Mouse (Mus musculus) cerebellum, adult 11-12 months (tissue): ENCODE results near the gene Ralgps1.

ENCODE experiments used
- DNase-seq: peaks from one replicate; pipeline ENCODE4 v3.0.0; 2022

The Ralgps1 gene

GRCm38 (mm10) chr2:33272665-33273439 lies 98.4 kb downstream of the Ralgps1 start:
- no peak for DNase-seq

GRCm38 (mm10) chr2:33271511-33271910 lies 99.8 kb downstream of the Ralgps1 start:
- DNase-seq, result no peak

- no peak for DNase-seq
Observed at GRCm38 (mm10) chr2:33270569-33270968, 100.7 kb downstream of the Ralgps1 start.

- peak; percentile 61 for DNase-seq
Observed at GRCm38 (mm10) chr2:33269132-33269493, 102.2 kb downstream of the Ralgps1 start.

- no peak for DNase-seq
Observed at GRCm38 (mm10) chr2:33268384-33269131, 102.7 kb downstream of the Ralgps1 start.

- DNase-seq, result no peak
Observed at GRCm38 (mm10) chr2:33267075-33267474, 104.2 kb downstream of the Ralgps1 start.

- DNase-seq, result no peak
Observed at GRCm38 (mm10) chr2:33265793-33266192, 105.5 kb downstream of the Ralgps1 start.

- no peak for DNase-seq
Observed at GRCm38 (mm10) chr2:33261475-33261874, 109.8 kb downstream of the Ralgps1 start.

- no peak for DNase-seq
Observed at GRCm38 (mm10) chr2:33260772-33261171, 110.5 kb downstream of the Ralgps1 start.

- peak; percentile 63 for DNase-seq
Observed at GRCm38 (mm10) chr2:33256769-33257537, 114.3 kb downstream of the Ralgps1 start.

GRCm38 (mm10) chr2:33254318-33254985 lies 116.8 kb downstream of the Ralgps1 start:
- peak; percentile 50 for DNase-seq

- DNase-seq, result no peak
Observed at GRCm38 (mm10) chr2:33253572-33254190, 117.6 kb downstream of the Ralgps1 start.

GRCm38 (mm10) chr2:33252751-33253150 lies 118.5 kb downstream of the Ralgps1 start:
- DNase-seq, result no peak

GRCm38 (mm10) chr2:33249922-33250633 lies 121.2 kb downstream of the Ralgps1 start:
- no peak for DNase-seq

GRCm38 (mm10) chr2:33248549-33248948 lies 122.7 kb downstream of the Ralgps1 start:
- no peak for DNase-seq

- DNase-seq, result no peak
Observed at GRCm38 (mm10) chr2:33246841-33247240, 124.4 kb downstream of the Ralgps1 start.

- no peak for DNase-seq
Observed at GRCm38 (mm10) chr2:33245350-33245749, 125.9 kb downstream of the Ralgps1 start.

- DNase-seq, result no peak
Observed at GRCm38 (mm10) chr2:33244880-33245279, 126.4 kb downstream of the Ralgps1 start.

- no peak for DNase-seq
Observed at GRCm38 (mm10) chr2:33237581-33237980, 133.7 kb downstream of the Ralgps1 start.

- peak; percentile 60 for DNase-seq
Observed at GRCm38 (mm10) chr2:33234848-33235247, 136.4 kb downstream of the Ralgps1 start.

- no peak for DNase-seq
Observed at GRCm38 (mm10) chr2:33233856-33234255, 137.4 kb downstream of the Ralgps1 start.
